Mouse (Mus musculus): ENCODE data around the gene Sbsn. TPM values are rescaled to one million over a fixed set of nuclear protein-coding genes. Genes with fewer than 3 reads are reported as not detected.

Gene Sbsn
- polyA plus RNA-seq (2012; rRNA removed; ENCODE audit: low replicate concordance): 6.5 and 14.4 TPM in 2 replicates

DNA sequence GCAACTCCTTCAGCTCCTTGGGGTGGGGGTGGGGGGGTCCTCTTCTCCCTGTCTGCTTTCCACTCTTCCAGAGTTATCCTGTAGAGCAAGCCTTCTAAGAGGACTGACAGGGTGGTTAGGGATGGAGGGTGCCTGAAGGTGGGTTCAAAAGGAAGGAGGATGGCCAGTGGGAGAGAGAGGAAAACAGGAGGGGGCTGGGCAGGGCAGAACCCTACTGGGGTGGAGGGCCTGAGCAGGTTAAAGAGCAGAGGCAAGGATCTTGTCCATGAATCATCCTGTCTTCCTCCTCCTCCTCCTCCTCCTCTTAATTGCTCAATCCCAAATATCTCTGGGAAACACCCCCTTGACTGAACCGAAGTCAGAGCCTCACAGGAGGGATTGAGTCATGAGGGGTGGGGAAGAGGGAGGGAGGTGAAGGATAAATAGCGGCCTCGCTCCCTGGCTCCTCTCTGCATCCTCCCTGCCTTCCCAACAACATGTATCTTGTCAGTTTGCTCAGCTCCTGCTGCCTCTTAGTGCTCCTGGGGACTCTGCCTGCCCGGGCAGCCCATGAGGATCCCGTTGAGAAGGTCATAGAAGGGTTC, at the start of gene Sbsn:
Gene Sbsn, plus strand, starts transcription at position 386 of the 584 bp plus-strand sequence.

GRCm38 (mm10) chr7:30711942-30712341, 39.3 kb upstream of the Sbsn start, which contains the start of gene Atp4a:
Gene Atp4a, plus strand, starts transcription at chr7:30712209.

GRCm38 (mm10) chr7:30729396-30730063, 21.7 kb upstream of the Sbsn start, which contains the start of gene Tmem147:
Gene Tmem147, minus strand, starts transcription at chr7:30729540.

DNA sequence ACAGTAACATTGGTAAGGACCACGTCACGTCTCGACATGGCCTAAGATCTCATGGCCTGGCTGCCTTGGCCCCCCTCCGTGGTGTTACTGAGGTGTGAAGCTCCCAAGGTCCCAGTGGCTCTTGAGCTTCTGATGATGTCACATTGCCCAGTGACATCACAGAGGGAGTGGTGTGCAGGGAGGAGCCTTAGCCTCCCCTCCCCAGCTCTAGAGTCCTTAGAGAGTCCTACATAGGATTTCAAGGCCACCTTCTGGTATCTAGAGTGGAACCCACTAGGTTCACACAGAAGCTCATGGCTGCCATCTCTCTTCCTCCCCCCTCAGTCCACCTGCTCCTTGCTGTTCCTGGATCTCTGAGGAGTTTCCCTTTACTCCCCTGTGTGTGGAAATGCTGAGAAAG, 7.7 kb upstream of the Sbsn start, which contains the start of gene Gapdhs:
Gene Gapdhs, minus strand, starts transcription at position 65 of the 400 bp plus-strand sequence.

GRCm38 (mm10) chr7:30763456-30763855, 12.2 kb downstream of the Sbsn start, which contains the start of gene Dmkn:
Gene Dmkn, plus strand, starts transcription at chr7:30763756.

GRCm38 (mm10) chr7:30787377-30788022, 36.2 kb downstream of the Sbsn start, which contains the start of gene Krtdap:
Gene Krtdap, plus strand, starts transcription at chr7:30787896.

Other genes starting within 250 kb of the Sbsn start
- 10.7 and 22.5 TPM in 2 replicates for gene Arhgap33, start 216.4 kb upstream of the Sbsn start, polyA plus RNA-seq (2012; rRNA removed; ENCODE audit: low replicate concordance)
- 49.5 and 798 TPM in 2 replicates for gene Hspb6, start 199.3 kb upstream of the Sbsn start, polyA plus RNA-seq (2012; rRNA removed; ENCODE audit: low replicate concordance)
- gene Proser3, start 199.2 kb upstream of the Sbsn start, polyA plus RNA-seq (2012; rRNA removed; ENCODE audit: low replicate concordance): 8.0 and 10.5 TPM in 2 replicates
- gene Lin37, start 191.6 kb upstream of the Sbsn start, polyA plus RNA-seq (2012; rRNA removed; ENCODE audit: low replicate concordance): 36.9 and 40.0 TPM in 2 replicates
- 58.9 and 66.3 TPM in 2 replicates for gene U2af1l4, start 188.2 kb upstream of the Sbsn start, polyA plus RNA-seq (2012; rRNA removed; ENCODE audit: low replicate concordance)
- 2.1 and 2.5 TPM in 2 replicates for gene Gm49396, start 188.1 kb upstream of the Sbsn start, polyA plus RNA-seq (2012; rRNA removed; ENCODE audit: low replicate concordance)
- gene Psenen, start 187.8 kb upstream of the Sbsn start, polyA plus RNA-seq (2012; rRNA removed; ENCODE audit: low replicate concordance): 97.0 and 187 TPM in 2 replicates
- 9.9 and 16.6 TPM in 2 replicates for gene Igflr1, start 186.0 kb upstream of the Sbsn start, polyA plus RNA-seq (2012; rRNA removed; ENCODE audit: low replicate concordance)
- 63.8 and 73.1 TPM in 2 replicates for gene Kmt2b, start 162.7 kb upstream of the Sbsn start, polyA plus RNA-seq (2012; rRNA removed; ENCODE audit: low replicate concordance)
- 4.8 and 7.8 TPM in 2 replicates for gene Zbtb32, start 152.6 kb upstream of the Sbsn start, polyA plus RNA-seq (2012; rRNA removed; ENCODE audit: low replicate concordance)
- 1.4 and 2.3 TPM in 2 replicates for gene Upk1a, start 138.6 kb upstream of the Sbsn start, polyA plus RNA-seq (2012; rRNA removed; ENCODE audit: low replicate concordance)
- 332 and 742 TPM in 2 replicates for gene Cox6b1, start 125.3 kb upstream of the Sbsn start, polyA plus RNA-seq (2012; rRNA removed; ENCODE audit: low replicate concordance)
- gene Etv2, start 115.6 kb upstream of the Sbsn start, polyA plus RNA-seq (2012; rRNA removed; ENCODE audit: low replicate concordance): not detected in 2 replicates
- gene Rbm42, start 101.2 kb upstream of the Sbsn start, polyA plus RNA-seq (2012; rRNA removed; ENCODE audit: low replicate concordance): 53.5 and 112 TPM in 2 replicates
- 11.4 and 12.7 TPM in 2 replicates for gene Haus5, start 86.5 kb upstream of the Sbsn start, polyA plus RNA-seq (2012; rRNA removed; ENCODE audit: low replicate concordance)
- not detected in 2 replicates for gene Pmis2, start 79.9 kb upstream of the Sbsn start, polyA plus RNA-seq (2012; rRNA removed; ENCODE audit: low replicate concordance)
- gene 2200002J24Rik, start 52.5 kb upstream of the Sbsn start, polyA plus RNA-seq (2012; rRNA removed; ENCODE audit: low replicate concordance): not detected in 2 replicates
- gene Atp4a, start 39.3 kb upstream of the Sbsn start, polyA plus RNA-seq (2012; rRNA removed; ENCODE audit: low replicate concordance): 0.05 and 0.70 TPM in 2 replicates
- gene Tmem147, start 21.9 kb upstream of the Sbsn start, polyA plus RNA-seq (2012; rRNA removed; ENCODE audit: low replicate concordance): 183 and 405 TPM in 2 replicates
- gene Gapdhs, start 7.8 kb upstream of the Sbsn start, polyA plus RNA-seq (2012; rRNA removed; ENCODE audit: low replicate concordance): 0.09 and 0.10 TPM in 2 replicates
- 5.2 and 132 TPM in 2 replicates for gene Dmkn, start 12.3 kb downstream of the Sbsn start, polyA plus RNA-seq (2012; rRNA removed; ENCODE audit: low replicate concordance)
- gene Krtdap, start 36.4 kb downstream of the Sbsn start, polyA plus RNA-seq (2012; rRNA removed; ENCODE audit: low replicate concordance): 1.2 and 71.0 TPM in 2 replicates
- gene Ffar2, start 72.3 kb downstream of the Sbsn start, polyA plus RNA-seq (2012; rRNA removed; ENCODE audit: low replicate concordance): 44.2 and 53.7 TPM in 2 replicates
- gene Ffar3, start 104.7 kb downstream of the Sbsn start, polyA plus RNA-seq (2012; rRNA removed; ENCODE audit: low replicate concordance): 0.10 and 0.11 TPM in 2 replicates
- gene Ffar1, start 110.1 kb downstream of the Sbsn start, polyA plus RNA-seq (2012; rRNA removed; ENCODE audit: low replicate concordance): 5.8 and 8.9 TPM in 2 replicates
- 85.3 and 86.3 TPM in 2 replicates for gene Cd22, start 128.9 kb downstream of the Sbsn start, polyA plus RNA-seq (2012; rRNA removed; ENCODE audit: low replicate concordance)
- gene Mag, start 163.4 kb downstream of the Sbsn start, polyA plus RNA-seq (2012; rRNA removed; ENCODE audit: low replicate concordance): 3.9 and 5.1 TPM in 2 replicates
- gene Hamp2, start 173.2 kb downstream of the Sbsn start, polyA plus RNA-seq (2012; rRNA removed; ENCODE audit: low replicate concordance): 6.9 and 22.7 TPM in 2 replicates
- 1.9 and 22.9 TPM in 2 replicates for gene Hamp, start 192.6 kb downstream of the Sbsn start, polyA plus RNA-seq (2012; rRNA removed; ENCODE audit: low replicate concordance)
- 122 and 253 TPM in 2 replicates for gene Usf2, start 205.3 kb downstream of the Sbsn start, polyA plus RNA-seq (2012; rRNA removed; ENCODE audit: low replicate concordance)
- gene Lsr, start 222.0 kb downstream of the Sbsn start, polyA plus RNA-seq (2012; rRNA removed; ENCODE audit: low replicate concordance): 48.3 and 72.9 TPM in 2 replicates
- 2.1 and 3.5 TPM in 2 replicates for gene Fam187b, start 222.3 kb downstream of the Sbsn start, polyA plus RNA-seq (2012; rRNA removed; ENCODE audit: low replicate concordance)

Data from mammary gland, adult 2 months (tissue).